Mouse (Mus musculus): ENCODE results near the gene Ptgr1. TPM values are rescaled to one million over a fixed set of nuclear protein-coding genes. Genes with fewer than 3 reads are reported as not detected.

Gene Ptgr1
- polyA plus RNA-seq, 1 experiment from 2014 or later: 28.0 TPM

DNA sequence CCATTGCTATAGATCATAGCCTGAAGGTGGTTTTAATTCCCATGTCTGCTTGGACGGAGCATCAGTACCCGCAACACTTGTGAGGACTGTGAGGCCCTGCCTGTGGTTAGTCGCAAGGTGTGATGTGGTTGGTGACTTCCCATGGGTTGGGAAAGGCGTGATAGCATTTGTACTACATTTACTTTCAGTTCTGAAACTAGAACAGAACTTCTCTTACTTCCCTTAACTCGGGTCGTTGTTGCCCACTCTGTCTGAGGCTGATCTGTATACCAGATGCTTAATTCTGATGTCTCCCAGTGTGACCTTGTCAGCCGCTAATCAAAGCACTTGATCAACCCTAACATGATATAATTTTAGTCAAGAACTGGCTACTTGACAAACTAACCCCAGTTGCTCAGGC lies 22.3 kb upstream of the Ptgr1 start:
- Histone ChIP-seq H3K27ac (ENCODE audit: low read depth, low read length) (no peak overlapping the region), H3K9ac (ENCODE audit: low read depth, low read length) (no peak overlapping the region), H3K27me3 (replicated peaks; ENCODE audit: control insufficient read depth, insufficient read depth, low read length) (no peaks in the 10 kb centered on the region), H3K4me3 (ENCODE audit: low read depth, low read length) (no peak overlapping the region), H3K9me3 (ENCODE audit: control insufficient read depth, low read length) (no peaks in the 10 kb centered on the region), H3K4me2 (peak overlapping the region; percentile 5; the same call in 1 of the 2 replicates), H3K36me3 (ENCODE audit: control insufficient read depth, insufficient read depth, low read length) (no peaks in the 10 kb centered on the region), H3K4me1 (replicated peaks; ENCODE audit: control insufficient read depth, insufficient read depth, low read length) (peaks cover 49% of the 10 kb centered on the region)
- 61% methylated on average over 7 of the region's 7 CpGs for WGBS
- DNase-seq (ENCODE audit: low spot score): no peak
- no peak for ATAC-seq (replicated peaks; ENCODE audit: low FRiP score)

DNA sequence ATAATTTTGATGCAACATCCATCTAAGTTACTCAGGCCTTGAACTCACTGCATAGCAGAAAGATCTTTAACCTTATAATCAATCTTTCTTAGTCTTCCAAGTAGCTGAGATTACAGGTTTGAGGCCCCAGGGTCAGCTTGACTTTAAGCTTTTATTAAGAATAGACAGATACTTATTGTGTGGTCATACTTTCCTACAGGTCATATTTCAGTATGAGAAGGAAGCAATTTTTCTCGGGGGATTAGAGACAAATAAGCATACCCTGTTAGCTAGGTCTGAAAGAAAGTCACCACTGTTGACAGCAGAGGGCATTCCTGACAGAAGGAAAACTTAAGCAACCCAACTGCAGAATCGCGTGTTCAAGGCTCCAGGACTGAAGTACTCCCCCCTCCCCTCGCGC lies 21.1 kb upstream of the Ptgr1 start:
- ATAC-seq (replicated peaks; ENCODE audit: low FRiP score): no peak
- Histone ChIP-seq H3K9ac (ENCODE audit: low read depth, low read length) (no peak overlapping the region), H3K4me2 (no peak overlapping the region), H3K27ac (ENCODE audit: low read depth, low read length) (no peak overlapping the region), H3K4me1 (replicated peaks; ENCODE audit: control insufficient read depth, insufficient read depth, low read length) (peaks cover 49% of the 10 kb centered on the region), H3K4me3 (ENCODE audit: low read depth, low read length) (no peak overlapping the region), H3K36me3 (ENCODE audit: control insufficient read depth, insufficient read depth, low read length) (no peaks in the 10 kb centered on the region), H3K27me3 (replicated peaks; ENCODE audit: control insufficient read depth, insufficient read depth, low read length) (no peaks in the 10 kb centered on the region), H3K9me3 (ENCODE audit: control insufficient read depth, low read length) (no peaks in the 10 kb centered on the region)
- no peak for DNase-seq (ENCODE audit: low spot score)
- 89% methylated on average over 5 of the region's 5 CpGs for WGBS

DNA sequence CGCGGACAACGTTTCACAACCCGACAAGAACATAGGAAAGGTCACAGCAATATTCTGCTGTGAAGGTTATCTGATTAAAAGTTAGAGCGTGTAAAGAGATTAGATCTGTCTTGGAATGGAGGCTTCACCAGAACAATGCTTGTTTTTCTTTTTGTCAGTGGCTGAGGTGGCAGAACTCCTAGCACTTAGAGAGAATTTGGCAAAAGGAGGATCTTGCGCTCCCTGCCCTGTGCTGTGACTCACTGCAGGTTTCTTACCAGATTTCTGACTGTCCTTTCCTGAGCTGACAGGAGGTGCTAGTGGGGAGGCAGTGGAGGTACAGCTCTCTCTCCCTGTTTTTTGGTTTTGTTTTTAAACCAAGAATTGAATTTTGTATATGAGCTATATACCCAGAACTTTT lies 20.1 kb upstream of the Ptgr1 start:
- Histone ChIP-seq H3K27me3 (replicated peaks; ENCODE audit: control insufficient read depth, insufficient read depth, low read length) (no peaks in the 10 kb centered on the region), H3K9me3 (ENCODE audit: control insufficient read depth, low read length) (no peaks in the 10 kb centered on the region), H3K36me3 (ENCODE audit: control insufficient read depth, insufficient read depth, low read length) (no peaks in the 10 kb centered on the region), H3K9ac (ENCODE audit: low read depth, low read length) (no peak overlapping the region), H3K4me1 (replicated peaks; ENCODE audit: control insufficient read depth, insufficient read depth, low read length) (peaks cover 53% of the 10 kb centered on the region), H3K4me2 (no peak overlapping the region), H3K4me3 (ENCODE audit: low read depth, low read length) (no peak overlapping the region), H3K27ac (ENCODE audit: low read depth, low read length) (no peak overlapping the region)
- ATAC-seq (replicated peaks; ENCODE audit: low FRiP score) (no peak), DNase-seq (ENCODE audit: low spot score) (no peak)
- 80% methylated on average over 6 of the region's 6 CpGs for WGBS

DNA sequence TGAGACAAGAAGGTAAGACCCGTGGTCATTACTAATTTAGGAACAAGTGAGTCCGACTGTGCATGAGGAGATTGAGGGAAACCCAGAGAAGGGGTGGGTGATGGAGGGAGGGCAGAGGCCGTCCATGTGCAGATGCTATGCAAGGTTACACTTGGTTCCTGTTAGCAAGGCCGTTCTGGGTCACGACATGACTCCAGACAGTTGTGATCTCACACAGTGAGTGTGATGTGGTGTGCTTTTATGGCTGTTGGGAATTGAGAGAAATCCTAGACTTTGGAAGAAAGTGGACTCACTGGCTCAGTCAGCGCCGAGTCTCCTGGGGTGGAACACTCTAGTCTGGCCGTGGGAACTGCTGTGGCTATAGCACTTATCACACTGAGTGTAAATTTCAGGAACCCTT lies 19.3 kb upstream of the Ptgr1 start:
- Histone ChIP-seq H3K4me3 (ENCODE audit: low read depth, low read length) (no peak overlapping the region), H3K9me3 (ENCODE audit: control insufficient read depth, low read length) (no peaks in the 10 kb centered on the region), H3K4me1 (replicated peaks; ENCODE audit: control insufficient read depth, insufficient read depth, low read length) (peaks cover 49% of the 10 kb centered on the region), H3K27me3 (replicated peaks; ENCODE audit: control insufficient read depth, insufficient read depth, low read length) (no peaks in the 10 kb centered on the region), H3K4me2 (no peak overlapping the region), H3K9ac (ENCODE audit: low read depth, low read length) (no peak overlapping the region), H3K36me3 (ENCODE audit: control insufficient read depth, insufficient read depth, low read length) (no peaks in the 10 kb centered on the region), H3K27ac (ENCODE audit: low read depth, low read length) (no peak overlapping the region)
- 65% methylated on average over 8 of the region's 8 CpGs for WGBS
- DNase-seq (ENCODE audit: low spot score) (no peak), ATAC-seq (replicated peaks; ENCODE audit: low FRiP score) (no peak)

DNA sequence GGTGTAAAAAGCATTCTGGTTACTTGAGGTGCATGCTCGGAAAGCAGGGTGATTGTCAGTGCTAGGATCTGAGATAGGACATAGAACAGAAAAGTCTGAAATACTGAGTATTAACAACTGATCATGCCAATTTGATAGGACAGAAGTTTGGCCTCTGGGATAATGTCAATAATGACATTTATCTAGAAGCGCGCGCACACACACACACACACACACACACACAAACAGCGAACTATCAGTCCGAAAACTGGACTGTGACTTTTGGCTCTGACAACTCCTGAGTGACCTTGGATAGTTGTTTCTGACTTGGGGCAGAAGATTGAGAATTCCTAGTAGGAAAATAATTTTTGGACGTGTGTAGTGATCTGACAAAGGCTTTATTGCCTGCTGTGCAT lies 16.9 kb upstream of the Ptgr1 start:
- peak overlapping the region; percentile 96 for H3K4me3 ChIP-seq (ENCODE audit: low read depth, low read length)
- DNase-seq (ENCODE audit: low spot score) (no peak), ATAC-seq (replicated peaks; ENCODE audit: low FRiP score) (no peak)
- no peaks in the 10 kb centered on the region for H3K9me3 ChIP-seq (ENCODE audit: control insufficient read depth, low read length)
- H3K9ac ChIP-seq (ENCODE audit: low read depth, low read length): peak overlapping the region; percentile 94
- no peak overlapping the region; the same call in 1 of the 2 replicates for H3K27ac ChIP-seq (ENCODE audit: low read depth, low read length)
- 23% methylated on average over 7 of the region's 7 CpGs for WGBS
- H3K4me1 ChIP-seq (replicated peaks; ENCODE audit: control insufficient read depth, insufficient read depth, low read length): peaks cover 33% of the 10 kb centered on the region
- H3K27me3 ChIP-seq (replicated peaks; ENCODE audit: control insufficient read depth, insufficient read depth, low read length): no peaks in the 10 kb centered on the region
- no peaks in the 10 kb centered on the region for H3K36me3 ChIP-seq (ENCODE audit: control insufficient read depth, insufficient read depth, low read length)
- H3K4me2 ChIP-seq: peak overlapping the region; percentile 94

DNA sequence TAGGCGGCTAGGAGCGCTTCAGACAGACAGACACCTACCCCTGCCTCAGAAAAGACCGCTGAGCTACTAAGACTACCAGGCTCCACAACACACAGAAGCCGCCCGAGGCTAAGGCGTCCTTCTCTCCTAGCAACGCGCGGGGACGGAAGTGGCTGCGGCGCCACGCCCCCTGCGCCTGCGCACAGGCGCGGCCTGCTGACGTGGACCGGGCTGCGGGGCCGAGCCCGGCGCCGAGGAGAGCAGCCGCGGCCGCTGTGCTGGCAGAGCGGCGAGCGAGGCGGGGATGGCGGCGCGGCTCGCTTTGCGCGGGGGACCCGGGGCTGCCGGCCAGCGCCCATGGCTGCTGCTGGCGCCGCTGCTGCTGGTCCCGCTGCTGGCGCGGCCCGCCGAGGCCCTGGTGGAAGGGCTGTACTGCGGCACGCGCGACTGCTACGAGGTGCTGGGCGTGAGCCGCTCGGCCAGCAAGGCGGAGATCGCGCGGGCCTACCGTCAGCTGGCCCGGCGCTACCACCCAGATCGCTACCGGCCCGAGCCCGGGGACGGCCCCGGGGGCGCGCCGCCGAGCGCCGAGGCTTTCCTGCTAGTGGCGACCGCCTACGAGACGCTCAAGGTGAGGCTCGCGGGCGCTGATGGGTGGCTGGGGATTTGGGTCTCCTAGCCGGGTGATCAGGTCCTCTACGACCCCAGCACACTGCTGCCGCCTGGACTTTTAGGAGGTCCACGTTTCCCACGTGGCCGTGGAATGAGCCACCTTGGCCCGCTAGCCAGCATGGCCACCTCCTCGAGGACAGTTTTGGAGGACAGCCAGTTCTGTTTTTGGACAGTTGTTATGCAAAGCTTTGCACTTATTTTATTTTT lies 16.3 kb upstream of the Ptgr1 start, which contains the start of gene Gm20503:
Gene Gm20503 (plus strand): TSS at position 263 of the 858 bp plus-strand sequence.
- Histone ChIP-seq H3K27me3 (replicated peaks; ENCODE audit: control insufficient read depth, insufficient read depth, low read length) (no peaks in the 10 kb centered on the region), H3K9me3 (ENCODE audit: control insufficient read depth, low read length) (no peaks in the 10 kb centered on the region), H3K27ac (ENCODE audit: low read depth, low read length) (peak within 1 kb of the TSS; percentile 87), H3K9ac (ENCODE audit: low read depth, low read length) (peak within 1 kb of the TSS; percentile 94), H3K4me1 (replicated peaks; ENCODE audit: control insufficient read depth, insufficient read depth, low read length) (peaks cover 29% of the 10 kb centered on the region), H3K4me3 (ENCODE audit: low read depth, low read length) (peak within 1 kb of the TSS; percentile 96), H3K4me2 (peak within 1 kb of the TSS; percentile 94), H3K36me3 (ENCODE audit: control insufficient read depth, insufficient read depth, low read length) (no peaks in the 10 kb centered on the region)
- DNase-seq (ENCODE audit: low spot score) (peak; percentile 90), ATAC-seq (replicated peaks; ENCODE audit: low FRiP score) (peak; percentile 96)
- whole genome bisulfite sequencing: under 1% methylated on average over 71 of the region's 89 CpGs

DNA sequence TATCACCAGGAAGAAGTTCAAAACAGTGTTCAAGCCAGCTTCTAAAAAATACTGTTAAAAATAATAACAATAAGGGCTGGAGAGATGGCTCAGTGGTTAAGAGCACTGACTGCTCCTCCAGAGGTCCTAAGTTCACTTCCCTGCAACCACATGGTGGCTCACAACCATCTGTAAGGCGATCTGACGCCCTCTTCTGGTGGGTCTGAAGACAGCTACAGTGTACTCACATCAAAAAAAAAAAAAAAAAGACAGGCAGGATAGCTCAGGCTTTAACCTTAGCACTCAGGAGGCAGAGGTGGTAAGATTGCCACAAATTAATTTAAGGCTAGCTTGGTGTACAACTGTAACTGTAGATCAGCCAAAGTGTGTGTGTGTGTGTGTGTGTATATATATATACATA lies 13.7 kb upstream of the Ptgr1 start:
- 0% methylated on average over 2 of the region's 2 CpGs for WGBS
- DNase-seq (ENCODE audit: low spot score): no peak
- H3K9me3 ChIP-seq (ENCODE audit: control insufficient read depth, low read length): no peaks in the 10 kb centered on the region

DNA sequence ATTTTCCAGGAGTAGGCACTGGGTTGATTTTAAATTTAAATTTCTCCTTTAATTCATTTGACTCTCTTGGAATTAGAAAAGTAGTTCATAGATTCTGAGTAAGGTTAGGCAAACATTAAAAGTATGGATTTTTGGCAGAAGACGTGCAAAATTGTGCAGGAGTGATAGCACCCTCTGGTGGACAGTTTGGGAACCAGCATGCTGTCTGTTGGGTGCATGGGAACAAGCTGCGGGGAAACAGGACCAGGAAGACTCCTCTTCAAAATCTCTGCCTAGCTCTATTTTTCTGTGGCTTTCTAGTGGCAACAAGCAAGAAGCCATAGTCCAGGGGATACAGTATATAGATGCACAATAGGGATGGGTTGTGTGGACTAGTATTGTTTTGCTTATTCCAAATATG lies 12.8 kb upstream of the Ptgr1 start:
- H3K27me3 ChIP-seq (replicated peaks; ENCODE audit: control insufficient read depth, insufficient read depth, low read length): no peaks in the 10 kb centered on the region
- no peak overlapping the region for H3K27ac ChIP-seq (ENCODE audit: low read depth, low read length)
- DNase-seq (ENCODE audit: low spot score): no peak
- peaks cover 16% of the 10 kb centered on the region for H3K4me1 ChIP-seq (replicated peaks; ENCODE audit: control insufficient read depth, insufficient read depth, low read length)
- H3K4me2 ChIP-seq: no peak overlapping the region
- H3K36me3 ChIP-seq (ENCODE audit: control insufficient read depth, insufficient read depth, low read length): no peaks in the 10 kb centered on the region
- 5% methylated on average over 2 of the region's 2 CpGs for WGBS
- H3K9me3 ChIP-seq (ENCODE audit: control insufficient read depth, low read length): no peaks in the 10 kb centered on the region
- H3K9ac ChIP-seq (ENCODE audit: low read depth, low read length): no peak overlapping the region
- ATAC-seq (replicated peaks; ENCODE audit: low FRiP score): no peak
- no peak overlapping the region for H3K4me3 ChIP-seq (ENCODE audit: low read depth, low read length)

More for the DNA sequence above, 13.7 kb upstream of the Ptgr1 start:
- H3K36me3 ChIP-seq (ENCODE audit: control insufficient read depth, insufficient read depth, low read length): no peaks in the 10 kb centered on the region
- no peak overlapping the region for H3K4me3 ChIP-seq (ENCODE audit: low read depth, low read length)
- no peak for ATAC-seq (replicated peaks; ENCODE audit: low FRiP score)
- H3K4me1 ChIP-seq (replicated peaks; ENCODE audit: control insufficient read depth, insufficient read depth, low read length): peaks cover 17% of the 10 kb centered on the region
- no peak overlapping the region for H3K27ac ChIP-seq (ENCODE audit: low read depth, low read length)
- H3K9ac ChIP-seq (ENCODE audit: low read depth, low read length): no peak overlapping the region
- H3K4me2 ChIP-seq: no peak overlapping the region
- H3K27me3 ChIP-seq (replicated peaks; ENCODE audit: control insufficient read depth, insufficient read depth, low read length): no peaks in the 10 kb centered on the region

DNA sequence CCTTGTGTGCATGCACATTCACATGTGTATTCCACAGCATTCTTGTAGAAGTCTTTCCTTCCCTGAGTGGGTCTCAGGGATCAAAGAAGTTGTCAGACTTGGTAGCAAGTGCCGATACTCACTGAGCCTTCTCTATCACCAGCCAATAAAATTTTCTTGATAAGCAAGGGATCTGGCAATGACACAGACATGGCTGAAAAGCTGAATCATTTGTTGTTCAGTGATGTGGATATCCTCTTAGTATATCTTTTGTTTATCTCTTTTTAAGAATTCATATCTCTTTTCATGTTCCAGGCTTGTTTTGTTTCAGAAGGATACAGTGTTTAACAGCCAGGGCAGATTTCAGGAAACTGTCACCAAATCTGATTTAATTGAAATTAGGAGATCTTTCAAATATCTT lies 11.8 kb upstream of the Ptgr1 start:
- no peaks in the 10 kb centered on the region for H3K27me3 ChIP-seq (replicated peaks; ENCODE audit: control insufficient read depth, insufficient read depth, low read length)
- H3K9me3 ChIP-seq (ENCODE audit: control insufficient read depth, low read length): no peaks in the 10 kb centered on the region
- peaks cover 17% of the 10 kb centered on the region for H3K4me1 ChIP-seq (replicated peaks; ENCODE audit: control insufficient read depth, insufficient read depth, low read length)
- no peak overlapping the region for H3K27ac ChIP-seq (ENCODE audit: low read depth, low read length)
- ATAC-seq (replicated peaks; ENCODE audit: low FRiP score) (no peak), DNase-seq (ENCODE audit: low spot score) (no peak)
- no peak overlapping the region for H3K4me3 ChIP-seq (ENCODE audit: low read depth, low read length)
- H3K36me3 ChIP-seq (ENCODE audit: control insufficient read depth, insufficient read depth, low read length): no peaks in the 10 kb centered on the region
- no peak overlapping the region for H3K9ac ChIP-seq (ENCODE audit: low read depth, low read length)
- 57% methylated on average over 1 of the region's 1 CpGs for WGBS
- no peak overlapping the region for H3K4me2 ChIP-seq

All from liver, embryonic 11.5 days (tissue).